Mouse (Mus musculus) embryo, embryonic 10.5 days (tissue): ENCODE data around the gene Auts2.

Source experiments
- DNase-seq: peaks from one replicate; pipeline ENCODE4 v3.0.0-alpha.2; 2015; ENCODE audit warnings: low spot score

Auts2 gene

DNA sequence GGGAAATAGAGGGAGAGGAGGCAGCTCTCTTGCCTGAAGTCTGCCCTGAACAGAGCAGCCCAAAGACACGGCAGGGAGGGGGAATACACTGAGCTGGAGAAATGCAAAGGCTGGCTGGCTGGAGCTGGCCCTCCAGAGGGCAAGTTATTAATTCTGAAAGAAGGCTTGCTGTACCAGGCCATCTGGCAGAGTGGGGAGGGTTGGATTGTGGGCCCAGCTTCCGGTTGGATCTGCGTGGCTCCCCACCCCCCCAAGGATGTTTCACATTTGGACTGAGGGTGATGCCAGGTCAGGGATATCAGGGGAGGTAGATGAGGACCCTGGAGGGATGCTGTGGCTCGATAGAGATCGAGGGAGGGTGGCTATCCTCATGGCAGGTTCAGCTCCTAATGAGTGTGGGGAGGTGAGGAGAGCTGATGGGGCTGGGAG is 968.0 kb downstream of the Auts2 start:
- peak; percentile 33 for DNase-seq

DNA sequence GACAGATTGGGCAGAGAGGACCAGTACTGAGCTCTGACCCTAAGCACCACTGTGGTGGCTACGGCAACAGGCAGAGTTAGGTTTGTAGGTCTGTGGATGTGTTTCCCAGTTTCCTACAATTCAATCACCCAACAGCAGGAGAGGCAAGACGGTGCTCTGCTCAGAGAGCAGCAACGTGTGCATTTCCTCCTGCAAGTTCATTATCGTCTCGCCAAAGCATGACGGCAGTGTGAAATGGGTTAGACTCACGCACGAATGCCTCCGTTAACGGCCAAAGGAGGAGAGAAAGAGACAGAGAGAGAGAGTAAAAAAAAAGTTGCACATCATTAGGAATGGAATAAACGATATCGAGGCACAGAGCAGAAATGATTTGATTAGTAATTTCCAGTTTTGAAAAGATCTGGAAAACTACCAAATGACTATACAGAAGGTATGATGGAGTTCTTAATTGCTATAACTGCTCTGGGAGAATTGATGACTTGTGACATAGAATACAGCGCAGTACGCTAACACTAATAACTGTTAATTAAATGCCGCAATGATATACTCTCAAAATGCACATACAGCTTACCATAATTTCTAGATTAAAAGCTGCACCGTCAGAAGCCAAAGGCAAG is 968.6 kb downstream of the Auts2 start:
- no peak for DNase-seq

DNA sequence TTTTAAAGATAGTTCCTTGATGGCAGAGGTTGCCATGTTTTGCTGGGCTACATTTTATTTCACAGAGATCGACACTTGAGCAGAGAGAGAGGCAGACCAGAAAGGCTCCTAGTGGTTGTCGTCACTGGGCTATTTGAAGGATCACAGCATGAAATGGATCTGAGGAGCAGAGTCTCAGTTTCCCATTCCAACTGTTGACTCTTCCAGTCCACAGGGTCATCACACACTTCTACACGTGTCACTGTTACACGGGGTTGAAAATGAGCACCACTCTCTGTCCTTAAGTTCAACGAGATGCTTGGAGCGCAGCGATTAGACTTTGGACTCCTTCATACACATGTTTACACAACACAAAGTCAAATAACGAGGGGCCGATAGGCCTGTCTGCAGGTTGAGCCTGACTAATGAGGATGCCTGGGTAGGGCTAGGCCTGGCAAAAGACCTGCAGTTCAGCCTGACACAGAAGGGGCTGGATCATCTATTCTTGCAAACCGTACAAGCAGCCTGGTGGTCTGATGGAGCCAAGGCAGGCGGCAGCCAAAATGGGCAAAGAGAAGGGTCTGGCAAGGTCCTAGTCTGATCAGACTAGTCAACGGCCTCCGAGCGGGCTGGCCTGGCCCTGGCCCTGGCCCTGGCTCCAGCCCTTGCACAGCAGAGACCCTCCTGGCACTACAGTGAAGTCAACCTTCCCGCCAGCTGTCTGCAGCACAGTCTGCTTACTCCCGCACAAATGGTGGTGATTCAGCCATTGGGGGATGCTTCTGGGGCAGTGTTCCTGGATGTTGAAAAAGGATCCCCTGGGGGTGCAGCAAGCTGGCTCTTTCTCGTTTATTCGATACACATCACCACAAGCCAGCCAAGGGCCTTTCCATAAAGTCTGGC is 969.6 kb downstream of the Auts2 start:
- no peak for DNase-seq

DNA sequence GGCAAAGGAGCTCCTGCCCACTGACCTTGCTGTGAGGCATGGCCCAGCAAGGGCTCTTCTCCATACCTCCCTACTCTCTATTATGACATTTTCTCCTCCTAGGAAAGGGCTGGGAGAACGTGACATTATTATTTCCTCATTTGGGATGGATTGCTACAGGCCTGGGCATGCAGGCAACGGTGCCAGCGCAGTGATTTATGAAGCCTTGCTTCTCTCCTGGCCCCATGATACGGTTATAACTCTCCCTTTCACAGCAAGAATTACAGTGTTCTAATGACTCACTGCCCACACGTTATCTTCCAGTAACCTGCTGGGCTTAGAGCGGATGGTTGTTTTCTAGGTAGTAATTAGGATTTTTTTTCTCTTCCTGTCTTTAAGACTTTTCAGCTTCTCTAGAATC is 977.1 kb downstream of the Auts2 start:
- DNase-seq, result no peak

DNA sequence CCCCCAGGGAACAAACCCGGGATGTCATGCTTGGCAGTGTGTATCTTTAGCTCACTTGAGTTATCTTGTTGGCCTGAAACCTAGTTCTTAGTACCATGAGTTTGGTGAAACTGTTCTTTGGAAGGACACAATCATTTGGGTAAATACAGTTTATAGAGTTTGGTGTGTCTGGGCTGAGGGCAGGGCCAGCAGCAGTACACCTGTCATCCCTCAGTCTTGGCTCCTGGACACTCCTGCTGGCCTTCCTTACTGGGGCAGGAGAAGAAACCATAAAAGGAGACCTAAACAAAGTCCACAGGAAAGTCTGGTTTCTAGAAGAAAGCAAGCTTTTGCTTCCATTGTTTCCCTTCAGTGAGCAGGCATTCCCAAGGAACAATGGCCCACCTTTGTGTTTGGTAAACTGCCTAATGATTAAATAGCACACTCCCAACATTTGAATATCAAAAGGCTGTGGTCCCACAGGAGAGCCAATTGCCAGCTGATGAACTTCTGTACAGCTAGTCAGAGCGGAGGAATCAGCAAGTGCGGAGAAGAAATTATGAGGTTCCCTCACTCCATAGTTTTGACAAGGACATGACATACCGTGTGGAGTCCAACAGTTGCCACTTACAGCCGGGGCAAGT is 979.4 kb downstream of the Auts2 start:
- DNase-seq, result no peak

DNA sequence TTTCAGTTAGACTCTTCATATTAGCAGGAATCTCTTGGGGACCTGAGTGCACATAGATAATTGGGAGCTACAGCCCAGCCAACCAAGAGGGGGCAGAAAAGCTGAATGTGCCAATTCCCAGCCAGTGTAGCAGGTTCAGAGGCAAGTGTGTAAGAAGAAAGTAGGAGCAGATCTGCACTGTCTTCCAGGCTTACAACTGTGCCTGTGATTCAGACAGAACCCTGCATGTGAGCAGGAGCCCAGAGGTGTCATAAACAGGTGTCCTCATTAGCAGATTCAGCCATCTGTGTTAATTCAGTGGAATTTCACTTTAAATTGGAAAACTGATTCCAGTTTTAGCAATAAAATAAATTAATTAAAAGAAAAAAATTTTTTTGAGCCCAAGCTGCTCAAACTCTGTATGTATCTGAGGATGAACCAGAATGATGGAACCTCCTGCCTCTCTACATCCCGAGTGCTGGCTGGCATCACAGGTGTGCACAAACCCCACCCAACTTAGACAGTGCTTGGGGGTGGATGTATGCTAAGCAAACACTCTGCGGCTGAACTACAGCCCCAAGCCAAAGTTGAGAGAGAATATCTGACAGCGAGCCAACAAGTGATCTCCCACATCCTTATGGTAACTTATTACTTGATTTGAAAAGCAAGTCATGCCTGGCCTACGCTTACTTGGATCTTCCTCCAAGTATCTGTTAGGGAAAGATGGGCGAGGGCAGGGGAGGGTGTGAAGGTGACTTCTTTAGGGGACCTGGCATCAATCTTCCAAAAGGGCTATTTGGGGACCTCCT is 982.2 kb downstream of the Auts2 start:
- no peak for DNase-seq

DNA sequence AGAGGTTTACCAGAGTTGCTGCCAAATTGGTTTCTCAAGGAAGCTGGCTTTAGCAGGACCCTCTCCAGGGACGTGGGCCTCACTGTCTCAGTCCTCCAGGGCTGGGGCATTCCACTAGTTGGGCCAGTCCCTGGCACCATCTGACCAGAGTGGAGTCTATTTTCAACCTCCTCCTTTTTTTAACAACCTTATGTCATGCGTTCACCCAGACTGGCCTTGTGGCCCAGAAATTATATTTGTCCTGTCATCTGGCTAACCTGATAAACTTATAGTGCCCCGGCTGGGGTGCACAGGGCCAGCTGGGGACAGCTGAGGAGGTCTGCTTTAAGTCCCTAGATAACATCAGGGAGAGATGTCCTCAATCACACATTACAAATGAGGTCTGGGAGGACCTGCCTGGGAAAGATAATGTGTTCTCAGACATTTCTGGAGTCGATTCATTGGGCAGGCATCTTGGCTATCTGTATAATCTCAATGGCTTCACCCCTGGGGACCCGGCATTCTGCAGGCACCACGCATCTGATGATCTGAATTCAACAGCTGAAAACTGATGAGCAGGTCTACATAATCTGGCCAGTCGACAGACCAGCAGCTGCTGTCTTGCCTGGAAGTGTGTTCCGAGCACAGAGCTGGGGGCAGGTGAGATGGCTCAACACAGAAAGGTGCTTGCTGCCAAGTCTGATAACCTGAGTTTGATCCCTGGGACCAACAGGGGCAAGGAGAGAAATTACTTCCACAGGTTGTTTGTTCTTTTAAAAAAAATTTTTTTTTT is 984.6 kb downstream of the Auts2 start:
- DNase-seq, result peak; percentile 14

DNA sequence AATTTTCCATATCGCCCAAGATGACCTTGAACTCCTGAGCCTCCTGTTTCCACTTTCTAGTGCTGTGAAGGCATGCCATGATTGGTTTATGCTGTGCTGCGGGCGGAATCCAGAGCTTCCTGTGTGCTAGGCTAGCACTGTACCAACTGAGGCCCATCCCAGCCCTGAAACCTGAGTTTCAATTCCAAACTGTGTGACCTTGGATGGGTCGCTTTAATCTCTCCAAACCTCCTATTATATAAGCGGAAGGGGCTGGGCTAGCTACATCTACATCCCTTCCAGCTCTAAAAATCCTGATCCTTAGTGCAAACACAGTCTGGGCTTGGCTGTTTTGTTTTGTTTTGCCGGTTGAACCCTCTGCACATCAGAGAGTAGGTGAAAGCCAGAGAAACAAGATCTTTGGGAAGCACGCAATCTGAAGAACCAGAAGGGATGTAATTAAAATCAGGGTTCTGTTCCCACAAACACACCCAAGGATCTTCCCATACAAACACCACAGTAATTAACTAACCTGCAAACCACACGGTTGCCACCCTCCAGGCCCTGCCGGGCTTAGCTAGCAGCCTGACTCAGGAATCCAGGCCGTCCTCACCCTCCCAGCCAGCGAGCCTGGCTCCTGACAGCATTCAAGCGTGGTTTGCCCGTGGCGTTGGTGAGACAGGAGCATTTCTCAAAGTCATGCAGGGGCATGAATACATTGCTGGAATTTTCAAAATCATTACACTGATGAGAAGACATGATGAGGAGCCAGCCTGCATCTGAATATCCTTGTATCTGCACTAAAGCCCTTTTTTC is 985.4 kb downstream of the Auts2 start:
- DNase-seq, result peak; percentile 24

DNA sequence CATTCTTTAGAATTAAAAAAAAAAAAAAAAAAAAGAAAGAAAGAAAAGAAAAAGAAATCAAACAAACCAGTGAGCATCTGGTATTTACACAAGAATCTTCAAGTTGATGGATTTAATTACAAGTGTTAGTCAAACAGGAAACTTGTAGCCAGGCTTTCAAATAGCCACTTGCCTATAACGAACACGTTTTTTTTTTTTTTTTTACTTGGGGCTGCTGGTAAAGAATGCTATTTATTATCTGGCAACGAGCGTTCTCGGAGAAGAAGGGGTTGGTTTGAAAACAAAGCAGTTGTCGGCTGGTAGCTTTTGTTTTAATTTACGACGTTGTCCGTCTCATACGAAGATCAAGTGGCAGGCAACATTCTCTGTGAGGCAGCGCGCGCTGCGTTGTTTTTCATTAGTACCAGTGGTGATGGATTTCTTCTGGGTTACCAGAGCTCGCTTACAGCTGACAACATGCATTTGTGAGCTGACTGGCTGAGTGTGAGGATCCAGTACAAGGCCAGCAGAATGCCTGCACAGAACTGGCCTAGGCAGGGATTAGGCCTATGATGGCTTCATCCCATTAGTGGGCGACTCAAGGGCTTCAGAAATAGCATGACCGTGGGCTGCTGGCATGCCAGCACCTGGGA is 994.1 kb downstream of the Auts2 start:
- peak; percentile 71 for DNase-seq

DNA sequence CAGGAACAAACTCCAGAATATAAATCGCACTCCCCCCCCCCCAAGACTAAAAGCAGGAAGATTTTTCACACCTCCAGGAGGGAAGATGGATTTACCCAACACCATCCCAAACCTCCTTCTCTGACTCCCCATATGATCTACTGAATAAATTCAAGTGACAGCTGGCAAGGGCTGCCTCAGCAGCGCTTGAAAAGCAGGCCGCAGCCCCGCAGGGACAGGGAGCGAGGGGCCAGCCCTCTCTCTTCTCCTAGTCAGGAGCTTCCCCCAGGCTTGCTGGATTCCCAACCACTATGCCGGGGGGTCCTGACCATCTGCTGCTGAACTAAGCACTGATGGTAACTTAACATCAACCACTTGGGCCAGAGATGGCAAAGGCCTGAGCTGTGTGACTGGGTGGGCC is 995.2 kb downstream of the Auts2 start:
- peak; percentile 52 for DNase-seq

DNA sequence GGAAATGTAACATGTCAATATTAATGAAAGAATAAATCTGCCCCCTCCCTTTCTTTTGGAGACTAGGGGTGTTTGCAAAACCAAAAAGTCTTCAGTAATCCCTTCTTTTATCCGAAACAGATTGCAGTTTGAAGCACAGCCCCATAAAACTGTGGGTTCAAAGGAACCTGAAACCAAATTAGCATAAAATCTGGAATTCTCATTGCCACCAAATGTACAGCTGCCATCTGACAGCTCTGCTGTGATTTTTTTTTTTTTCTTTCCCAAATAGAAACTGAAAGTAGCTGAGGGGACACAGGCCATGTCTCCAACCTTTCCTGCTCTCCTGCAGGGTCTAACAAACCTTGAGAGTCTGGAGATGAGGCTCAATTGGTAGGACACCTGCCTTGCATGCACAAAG is 996.7 kb downstream of the Auts2 start:
- DNase-seq, result no peak

DNA sequence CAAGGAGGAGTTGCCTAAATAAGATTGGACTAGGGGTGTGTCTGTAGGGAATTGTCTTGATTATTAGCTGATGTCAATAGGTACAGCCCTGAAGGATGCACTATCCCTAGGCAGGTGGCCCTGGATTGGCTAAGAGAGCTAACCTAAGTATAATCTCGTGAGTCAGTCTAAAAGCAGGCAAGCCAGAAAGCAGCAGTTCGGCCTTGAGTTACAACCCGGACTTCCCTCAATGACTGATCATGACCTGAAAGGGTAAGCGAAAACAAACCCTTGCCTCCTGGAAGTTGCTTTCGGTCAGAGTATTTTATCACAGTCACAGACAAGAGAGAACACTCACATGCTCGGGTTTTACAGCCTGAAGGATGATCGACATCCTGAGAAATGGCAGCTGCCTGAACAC is 998.8 kb downstream of the Auts2 start:
- DNase-seq, result no peak

DNA sequence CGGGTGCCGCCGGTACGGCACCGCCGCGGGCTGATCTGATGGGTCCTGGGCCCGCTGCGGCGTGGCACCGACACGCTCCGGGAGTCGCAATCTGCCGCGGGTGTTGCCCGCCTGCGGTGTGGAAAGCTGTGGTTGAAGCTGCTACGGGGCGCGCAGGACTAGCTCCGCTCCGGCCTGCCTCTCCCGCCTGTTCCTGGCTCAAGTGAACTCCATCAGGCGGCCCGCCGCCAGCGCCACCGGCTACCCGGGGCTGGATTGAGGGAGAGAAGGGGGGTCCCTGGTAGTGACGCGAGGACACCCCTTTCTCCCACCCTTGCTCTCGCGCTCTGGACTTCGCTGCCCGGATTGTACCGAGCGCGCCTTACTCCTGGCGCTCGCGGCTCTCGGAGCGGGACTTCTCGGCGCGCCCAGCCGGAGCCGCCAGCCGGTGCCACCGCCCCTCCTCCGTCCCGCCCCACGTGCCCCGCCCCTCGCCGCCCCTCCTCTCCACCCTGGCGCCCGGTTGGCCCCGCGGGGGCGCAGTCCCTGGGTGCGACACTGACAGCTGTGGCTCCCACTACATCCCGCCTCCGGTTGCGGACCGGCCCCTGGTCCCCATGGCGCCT is 1004.7 kb downstream of the Auts2 start:
- DNase-seq, result peak; percentile 85

DNA sequence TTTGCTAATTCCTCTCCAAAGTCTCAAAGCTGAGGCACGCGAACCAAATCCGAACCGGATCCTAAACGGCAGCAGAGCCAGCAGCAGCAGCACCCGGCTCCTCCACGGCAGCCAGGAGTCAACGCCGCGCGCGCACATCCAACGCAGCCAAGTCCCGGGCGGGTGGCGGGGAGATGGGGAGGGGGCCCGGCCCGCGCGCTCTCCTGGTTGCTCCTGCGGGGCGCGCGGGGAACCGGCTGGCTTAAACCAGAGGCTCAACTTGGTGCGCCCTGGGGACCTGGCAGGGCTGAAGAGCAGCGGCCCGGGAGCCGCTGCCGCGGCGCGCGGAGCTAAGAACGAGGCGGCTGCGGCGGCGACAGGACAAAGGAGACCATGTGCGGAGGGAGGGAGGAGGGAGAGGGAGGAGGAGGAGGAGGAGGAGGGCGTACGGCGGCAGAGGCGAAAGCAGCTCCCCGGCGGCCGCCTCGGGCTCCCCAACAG is 1005.3 kb downstream of the Auts2 start:
- DNase-seq, result peak; percentile 83

DNA sequence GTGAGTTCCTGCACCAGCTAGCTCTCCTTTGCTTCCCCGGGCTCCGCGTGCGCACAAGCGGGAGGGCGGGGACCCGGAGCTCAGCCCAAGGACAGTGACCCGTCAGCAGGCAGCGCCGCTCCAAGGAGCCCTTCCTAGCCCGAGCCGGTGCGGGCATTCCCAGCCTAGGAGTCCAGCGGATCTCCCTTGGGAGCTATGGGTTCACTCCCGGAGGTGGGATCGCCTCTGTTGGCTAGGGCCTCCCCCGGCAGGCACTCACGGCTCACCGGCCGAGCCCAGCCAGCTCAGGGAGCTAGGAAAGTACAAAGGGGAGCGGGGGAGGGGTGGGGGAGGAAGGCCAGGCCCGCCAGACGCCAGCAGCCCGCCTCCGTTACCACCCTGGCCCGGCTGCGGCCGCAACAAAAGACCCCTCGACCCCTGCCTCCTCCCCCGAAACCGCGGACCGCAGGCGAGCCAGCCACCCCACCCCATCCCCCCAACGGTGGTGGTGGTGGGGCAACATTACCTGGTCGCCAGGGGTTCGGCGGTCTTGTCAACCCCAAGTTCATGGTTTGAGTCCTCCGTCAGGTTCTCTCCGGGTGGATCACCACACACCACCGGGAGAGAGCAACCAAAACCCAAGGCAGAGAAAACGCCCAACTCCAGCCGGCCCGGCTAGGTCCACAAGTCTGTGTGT is 1005.9 kb downstream of the Auts2 start:
- peak; percentile 87 for DNase-seq

DNA sequence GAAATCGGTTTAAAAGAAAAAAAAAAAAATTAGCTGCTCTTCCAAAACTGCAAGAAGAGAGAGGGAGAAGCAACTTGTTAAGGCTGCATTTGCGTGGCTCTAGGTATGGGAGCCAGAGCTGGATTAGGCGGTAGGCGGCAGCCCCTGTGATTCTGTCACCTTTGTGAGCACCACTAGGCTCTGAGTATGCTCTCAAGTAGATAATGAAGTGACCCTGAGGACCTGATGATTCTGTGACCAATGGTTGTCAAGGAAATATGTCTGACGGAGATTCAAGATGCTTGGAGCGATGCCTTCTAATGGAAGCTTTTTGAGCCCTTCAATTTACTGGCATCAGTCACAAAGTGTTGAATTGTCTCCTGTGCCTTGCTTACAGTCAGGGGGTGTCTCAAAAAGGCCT is 1007.4 kb downstream of the Auts2 start:
- DNase-seq, result peak; percentile 58

DNA sequence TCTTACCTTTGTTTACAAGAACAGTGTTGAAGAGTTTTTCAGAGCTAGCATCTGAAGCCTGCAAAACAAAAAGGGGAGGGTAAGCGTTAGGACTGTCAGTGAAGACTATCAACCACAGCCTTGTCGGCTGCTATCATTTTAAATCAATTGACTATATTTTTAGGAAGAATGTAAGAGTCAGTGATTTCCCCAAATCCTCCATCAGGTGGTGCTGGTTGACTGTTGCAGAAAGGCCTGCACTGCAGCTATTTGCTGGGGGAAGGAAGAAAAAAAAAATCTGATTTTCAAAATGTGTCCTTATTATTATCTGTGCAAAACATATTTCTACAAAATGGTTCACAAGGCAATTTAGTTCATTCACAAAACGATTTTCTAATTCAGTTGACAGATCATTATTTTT is 1009.3 kb downstream of the Auts2 start:
- peak; percentile 83 for DNase-seq

DNA sequence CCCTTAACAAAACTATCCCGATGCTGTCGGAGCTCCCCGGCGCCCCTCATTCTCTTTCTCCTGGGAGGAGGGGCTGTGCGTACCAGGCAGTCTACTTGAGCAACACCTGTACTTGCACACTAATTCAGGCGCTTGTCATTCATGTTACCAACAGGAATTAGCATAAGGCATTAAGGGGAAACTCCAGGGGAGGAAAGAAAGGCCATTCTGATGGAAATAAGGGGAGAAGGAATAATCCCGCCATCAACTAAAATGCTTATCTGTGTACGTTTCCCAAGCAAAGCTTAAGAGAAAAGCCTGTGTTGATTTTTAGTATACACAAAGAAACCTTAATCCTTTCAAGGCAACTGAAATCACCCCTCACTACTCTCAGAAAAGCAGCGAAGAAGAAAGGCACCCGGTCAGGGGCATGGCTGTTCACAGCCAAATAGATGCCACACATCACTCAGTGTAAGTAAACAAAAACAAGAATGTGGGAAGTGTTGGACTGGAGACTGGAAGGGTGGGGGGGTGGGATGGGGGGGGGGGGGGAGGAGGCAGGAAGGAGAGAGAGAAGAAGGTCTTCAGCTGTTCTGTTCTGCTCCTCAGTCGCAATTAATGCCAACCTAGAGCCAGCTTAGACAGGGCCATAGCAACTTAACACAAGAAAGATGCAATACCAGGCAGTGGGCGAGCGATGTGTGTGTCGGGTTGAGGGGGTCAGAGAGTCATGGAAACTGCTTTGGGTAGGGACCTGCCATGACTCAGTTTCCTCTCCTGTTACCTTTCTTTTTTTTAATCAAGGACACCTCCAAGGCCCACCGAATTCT is 1011.2 kb downstream of the Auts2 start:
- DNase-seq, result peak; percentile 8
